Mouse (Mus musculus) stomach, embryonic 16.5 days (tissue): ENCODE data around the gene Ncor2. TPM values are rescaled to one million over a fixed set of nuclear protein-coding genes. Genes with fewer than 3 reads are reported as not detected.

Experiments used
- ATAC-seq: fragments of 200-750 bp; cut with Nextera tagmentation; 2 replicates; pipeline ENCODE4 v1.8.0; 2017; ENCODE audit warnings: moderate number of reproducible peaks, moderate TSS enrichment; ENCODE audit not compliant: insufficient read depth, low FRiP score
- H3K27ac ChIP-seq: fragments of 300-500 bp; sonication (generic); 2 replicates; pipeline ENCODE4 v1.5.1; 2014; ENCODE audit warnings: low read length
- H3K27me3 ChIP-seq: fragments of 300-500 bp; sonication (generic); 2 replicates; pipeline ENCODE4 v1.6.1; 2014; ENCODE audit warnings: low read length, control low read depth, mixed read lengths; ENCODE audit not compliant: control insufficient read depth, insufficient read depth
- H3K36me3 ChIP-seq: fragments of 300-500 bp; sonication (generic); 2 replicates; pipeline ENCODE4 v1.6.1; 2014; ENCODE audit warnings: low read length; ENCODE audit not compliant: control insufficient read depth, insufficient read depth
- H3K4me1 ChIP-seq: fragments of 300-500 bp; sonication (generic); 2 replicates; pipeline ENCODE4 v1.6.1; 2014; ENCODE audit warnings: low read length, control low read depth, mixed read lengths; ENCODE audit not compliant: control insufficient read depth, insufficient read depth
- H3K4me2 ChIP-seq: fragments of 300-500 bp; sonication (generic); 2 replicates; pipeline ENCODE4 v1.6.1; 2014; ENCODE audit warnings: low read depth, low read length, mixed read lengths
- H3K4me3 ChIP-seq: fragments of 300-500 bp; sonication (generic); replicated peaks from 2 replicates; pipeline ENCODE4 v1.5.1; 2014; ENCODE audit warnings: mild to moderate bottlenecking, low read length
- H3K9ac ChIP-seq: fragments of 300-500 bp; sonication (generic); 2 replicates; pipeline ENCODE4 v1.6.1; 2014; ENCODE audit warnings: low read length
- H3K9me3 ChIP-seq: fragments of 300-500 bp; sonication (generic); replicated peaks from 2 replicates; pipeline ENCODE4 v1.6.1; 2016; ENCODE audit warnings: low read length, control low read depth; ENCODE audit not compliant: control insufficient read depth
- WGBS: fragments of 180-500 bp; shearing (Covaris S2); extraction: QIAGEN DNeasy Blood & Tissue Kit; methylation state at CpG from one replicate; pipeline ENCODE4 v1.1.7; 2014; 5-methylcytosine and 5-hydroxymethylcytosine counted together
- polyA plus RNA-seq: library from polyadenylated mRNA; unstranded; fragments of >200 nt; fragmentation: Nextera tagmentation; extraction: Ambion mirVana; gene quantifications from 2 replicates; pipeline ENCODE4 v1.2.1, GENCODE M21; 2015

The Ncor2 gene
- polyA plus RNA-seq, 1 experiment from 2014 or later = 24.6 TPM

- H3K36me3 ChIP-seq = no peaks in the 10 kb centered on the region
- 25% methylated on average over 5 of the region's 5 CpGs for WGBS
- no peaks in the 10 kb centered on the region for H3K9me3 ChIP-seq
- no peak overlapping the region for H3K9ac ChIP-seq
- H3K4me3 ChIP-seq = no peak overlapping the region
- peak overlapping the region; percentile 49; the same call in 1 of the 2 replicates for H3K27ac ChIP-seq
- no peaks in the 10 kb centered on the region for H3K27me3 ChIP-seq
- H3K4me2 ChIP-seq = no peak overlapping the region
- H3K4me1 ChIP-seq = peaks cover 73% of the 10 kb centered on the region
- peak; percentile 32; the same call in 1 of the 2 replicates for ATAC-seq
These were observed 30.3 kb downstream of the Ncor2 start for GRCm38 (mm10) chr5:125148686-125149085.

GRCm38 (mm10) chr5:125148173-125148572 lies 30.8 kb downstream of the Ncor2 start:
- H3K9me3 ChIP-seq = no peaks in the 10 kb centered on the region
- no peak for ATAC-seq
- no peak overlapping the region for H3K4me2 ChIP-seq
- peaks cover 76% of the 10 kb centered on the region for H3K4me1 ChIP-seq
- 80% methylated on average over 10 of the region's 10 CpGs for WGBS
- H3K4me3 ChIP-seq = no peak overlapping the region
- peak overlapping the region; percentile 49; the same call in 1 of the 2 replicates for H3K27ac ChIP-seq
- H3K36me3 ChIP-seq = no peaks in the 10 kb centered on the region
- no peak overlapping the region for H3K9ac ChIP-seq
- H3K27me3 ChIP-seq = no peaks in the 10 kb centered on the region

GRCm38 (mm10) chr5:125147124-125147523 lies 31.9 kb downstream of the Ncor2 start:
- H3K4me1 ChIP-seq = peaks cover 76% of the 10 kb centered on the region
- 84% methylated on average over 4 of the region's 5 CpGs for WGBS

GRCm38 (mm10) chr5:125143114-125143872 lies 35.7 kb downstream of the Ncor2 start:
- no peak overlapping the region for H3K4me3 ChIP-seq
- no peaks in the 10 kb centered on the region for H3K9me3 ChIP-seq
- H3K4me2 ChIP-seq = no peak overlapping the region
- peaks cover 75% of the 10 kb centered on the region for H3K4me1 ChIP-seq
- no peak for ATAC-seq
- no peaks in the 10 kb centered on the region for H3K36me3 ChIP-seq
- H3K27ac ChIP-seq = peak overlapping the region; percentile 99; the same call in 1 of the 2 replicates
- H3K9ac ChIP-seq = no peak overlapping the region
- no peaks in the 10 kb centered on the region for H3K27me3 ChIP-seq
- WGBS = 77% methylated on average over 12 of the region's 12 CpGs

More at GRCm38 (mm10) chr5:125147124-125147523, 31.9 kb downstream of the Ncor2 start:
- Histone ChIP-seq H3K4me3 (no peak overlapping the region), H3K4me2 (no peak overlapping the region), H3K9me3 (no peaks in the 10 kb centered on the region), H3K27me3 (no peaks in the 10 kb centered on the region), H3K36me3 (no peaks in the 10 kb centered on the region), H3K27ac (peak overlapping the region; percentile 19; the same call in 1 of the 2 replicates), H3K9ac (no peak overlapping the region)
- ATAC-seq = no peak

- H3K4me3 ChIP-seq = peak overlapping the region; percentile 32
- H3K4me1 ChIP-seq = peaks cover 80% of the 10 kb centered on the region
- ATAC-seq = no peak
- no peaks in the 10 kb centered on the region for H3K9me3 ChIP-seq
- no peaks in the 10 kb centered on the region for H3K27me3 ChIP-seq
- H3K27ac ChIP-seq = peak overlapping the region; percentile 99
- H3K9ac ChIP-seq = peak overlapping the region; percentile 82
- H3K36me3 ChIP-seq = no peaks in the 10 kb centered on the region
- 31% methylated on average over 5 of the region's 5 CpGs for WGBS
- peak overlapping the region; percentile 85 for H3K4me2 ChIP-seq
These were observed 37.1 kb downstream of the Ncor2 start for GRCm38 (mm10) chr5:125141916-125142315.

- Histone ChIP-seq H3K4me2 (peak overlapping the region; percentile 85), H3K4me3 (peak overlapping the region; percentile 32), H3K27me3 (no peaks in the 10 kb centered on the region), H3K9me3 (no peaks in the 10 kb centered on the region), H3K36me3 (no peaks in the 10 kb centered on the region), H3K9ac (peak overlapping the region; percentile 82), H3K27ac (peak overlapping the region; percentile 99), H3K4me1 (peaks cover 84% of the 10 kb centered on the region)
- peak; percentile 75 for ATAC-seq
- WGBS = 4% methylated on average over 7 of the region's 7 CpGs
These were observed 37.5 kb downstream of the Ncor2 start for GRCm38 (mm10) chr5:125141525-125141880.

GRCm38 (mm10) chr5:125140832-125141524 lies 38.0 kb downstream of the Ncor2 start:
- Histone ChIP-seq H3K4me3 (peak overlapping the region; percentile 51), H3K9ac (peak overlapping the region; percentile 82), H3K9me3 (no peaks in the 10 kb centered on the region), H3K36me3 (no peaks in the 10 kb centered on the region), H3K27ac (peak overlapping the region; percentile 99), H3K27me3 (no peaks in the 10 kb centered on the region), H3K4me1 (peaks cover 84% of the 10 kb centered on the region), H3K4me2 (peak overlapping the region; percentile 85)
- WGBS = 3% methylated on average over 27 of the region's 27 CpGs
- peak; percentile 89 for ATAC-seq

- no peaks in the 10 kb centered on the region for H3K27me3 ChIP-seq
- peaks cover 79% of the 10 kb centered on the region for H3K4me1 ChIP-seq
- H3K36me3 ChIP-seq = no peaks in the 10 kb centered on the region
- peak overlapping the region; percentile 82 for H3K9ac ChIP-seq
- peak overlapping the region; percentile 85 for H3K4me2 ChIP-seq
- ATAC-seq = peak; percentile 21
- WGBS = 25% methylated on average over 19 of the region's 19 CpGs
- no peaks in the 10 kb centered on the region for H3K9me3 ChIP-seq
- peak overlapping the region; percentile 99 for H3K27ac ChIP-seq
- peak overlapping the region; percentile 51 for H3K4me3 ChIP-seq
These were observed 38.8 kb downstream of the Ncor2 start for GRCm38 (mm10) chr5:125140151-125140699.

GRCm38 (mm10) chr5:125139669-125140068 lies 39.4 kb downstream of the Ncor2 start:
- Histone ChIP-seq H3K4me2 (peak overlapping the region; percentile 85), H3K27me3 (no peaks in the 10 kb centered on the region), H3K9me3 (no peaks in the 10 kb centered on the region), H3K9ac (peak overlapping the region; percentile 82), H3K36me3 (no peaks in the 10 kb centered on the region), H3K4me1 (peaks cover 84% of the 10 kb centered on the region), H3K27ac (peak overlapping the region; percentile 99), H3K4me3 (peak overlapping the region; percentile 51)
- ATAC-seq = no peak
- 73% methylated on average over 5 of the region's 5 CpGs for whole genome bisulfite sequencing
